Comparison of ENCODE assay signal across 8 mouse cellular contexts in genomic region chr19:45097868-45098267, GRCm38 (mm10). TPM values are rescaled to one million over a fixed set of nuclear protein-coding genes. Genes with fewer than 3 reads are reported as not detected.
DNase-seq lines count a peak whose midpoint lies in the region; ATAC-seq lines count a peak whose summit lies in the region.

No protein-coding gene starts in this region.

- H3K4me1 ChIP-seq in forebrain, embryonic 14.5 days (ENCODE audit: control insufficient read depth, insufficient read depth, low read length) = no peaks in the 10 kb centered on the region
- H3K4me1 ChIP-seq in forebrain, embryonic 12.5 days = no peaks in the 10 kb centered on the region
- no peaks in the 10 kb centered on the region for H3K4me1 ChIP-seq in limb, embryonic 10.5 days

- no peaks in the 10 kb centered on the region for H3K9me3 ChIP-seq in forebrain, embryonic 14.5 days (replicated peaks; ENCODE audit: control insufficient read depth, low read length)
- H3K9me3 ChIP-seq in forebrain, embryonic 12.5 days = no peaks in the 10 kb centered on the region
- no peaks in the 10 kb centered on the region for H3K9me3 ChIP-seq in limb, embryonic 10.5 days (replicated peaks)

- no peaks in the 10 kb centered on the region for H3K36me3 ChIP-seq in forebrain, embryonic 14.5 days (ENCODE audit: control insufficient read depth, insufficient read depth, low read length)
- no peaks in the 10 kb centered on the region for H3K36me3 ChIP-seq in forebrain, embryonic 12.5 days (replicated peaks)
- no peaks in the 10 kb centered on the region for H3K36me3 ChIP-seq in limb, embryonic 10.5 days

- no peak overlapping the region for H3K9ac ChIP-seq in forebrain, embryonic 14.5 days (ENCODE audit: low read length)
- H3K9ac ChIP-seq in forebrain, embryonic 12.5 days = no peak overlapping the region

- ATAC-seq in forebrain, embryonic 14.5 days = no peak
- no peak for ATAC-seq in forebrain, embryonic 12.5 days (ENCODE audit: low FRiP score)

- 31% methylated on average over 11 of the region's 11 CpGs for WGBS in forebrain, embryonic 14.5 days
- WGBS in forebrain, embryonic 12.5 days = 40% methylated on average over 11 of the region's 11 CpGs
- WGBS in limb, embryonic 10.5 days = 21% methylated on average over 11 of the region's 11 CpGs

- no peak overlapping the region for H3K4me2 ChIP-seq in forebrain, embryonic 14.5 days (ENCODE audit: low read length)
- H3K4me2 ChIP-seq in forebrain, embryonic 12.5 days = no peak overlapping the region

- no peak overlapping the region for H3K27ac ChIP-seq in forebrain, embryonic 14.5 days (ENCODE audit: low read depth, low read length)
- no peak overlapping the region for H3K27ac ChIP-seq in forebrain, embryonic 12.5 days
- H3K27ac ChIP-seq in limb, embryonic 10.5 days = no peak overlapping the region

- DNase-seq in forebrain, embryonic 14.5 days (ENCODE audit: low spot score) = peak; percentile 28
- peak; percentile 62 for DNase-seq in urinary bladder, postnatal 14 days (ENCODE audit: low spot score)
- DNase-seq in urinary bladder, adult 18-20 months (ENCODE audit: low spot score in 2 of 2) = no peak
- DNase-seq in limb, embryonic 10.5 days (ENCODE audit: low spot score) = peak; percentile 86
- DNase-seq in left cerebral cortex, adult 8-10 months (ENCODE audit: low spot score in 2 of 2) = no peak
- no peak for DNase-seq in natural killer cell, adult 2 months (ENCODE audit: low spot score in 2 of 2)
- no peak for DNase-seq in cerebellum, adult 9-10 months

- H3K4me3 ChIP-seq in forebrain, embryonic 14.5 days (ENCODE audit: low read depth, low read length) = no peak overlapping the region
- H3K4me3 ChIP-seq in forebrain, embryonic 12.5 days (replicated peaks) = no peak overlapping the region
- H3K4me3 ChIP-seq in limb, embryonic 10.5 days = no peak overlapping the region

- 0 out of 2 replicates have a peak, but pooled peaks cover 5% of the 10 kb centered on the region for H3K27me3 ChIP-seq in forebrain, embryonic 14.5 days (replicated peaks; ENCODE audit: control insufficient read depth, insufficient read depth, low read length)
- peaks cover 19% of the 10 kb centered on the region for H3K27me3 ChIP-seq in forebrain, embryonic 12.5 days
- H3K27me3 ChIP-seq in limb, embryonic 10.5 days (ENCODE audit: low read depth, poor library complexity, severe bottlenecking) = peaks cover 38% of the 10 kb centered on the region

RNA-seq across cellular contexts. Expression of gene Kazald1, which starts 22.8 kb away (rescaled TPM):
- 1.1 TPM in 2 replicates for polyA plus RNA-seq in forebrain, embryonic 14.5 days (2014; fragmentation: Nextera tagmentation; extraction: Ambion mirVana)
- polyA plus RNA-seq in forebrain, embryonic 12.5 days (2016; fragmentation: Nextera tagmentation; extraction: Ambion mirVana) = 0.86 and 0.95 TPM in 2 replicates
- 1.0 and 1.5 TPM in 2 replicates for polyA plus RNA-seq in limb, embryonic 10.5 days (2016; fragmentation: Nextera tagmentation; extraction: Ambion mirVana)
- total RNA-seq in left cerebral cortex, adult 8-10 months (2022) = 1 to 10 TPM; 5.1 to 7.0 (median 5.7) TPM

RNA-seq across cellular contexts. Expression of gene Sfxn3, which starts 50.6 kb away (rescaled TPM):
- 54.2 and 56.5 TPM in 2 replicates for polyA plus RNA-seq in forebrain, embryonic 14.5 days (2014; fragmentation: Nextera tagmentation; extraction: Ambion mirVana)
- 30.3 and 30.4 TPM in 2 replicates for polyA plus RNA-seq in forebrain, embryonic 12.5 days (2016; fragmentation: Nextera tagmentation; extraction: Ambion mirVana)
- 4.6 and 8.4 TPM in 2 replicates for polyA plus RNA-seq in limb, embryonic 10.5 days (2016; fragmentation: Nextera tagmentation; extraction: Ambion mirVana)
- 100 to 1,000 TPM; 111 to 132 (median 121) TPM for total RNA-seq in left cerebral cortex, adult 8-10 months (2022)

RNA-seq across cellular contexts. Expression of gene Pdzd7, which starts 52.4 kb away (rescaled TPM):
- 1.1 and 1.8 TPM in 2 replicates for polyA plus RNA-seq in forebrain, embryonic 14.5 days (2014; fragmentation: Nextera tagmentation; extraction: Ambion mirVana)
- polyA plus RNA-seq in forebrain, embryonic 12.5 days (2016; fragmentation: Nextera tagmentation; extraction: Ambion mirVana) = 0.45 and 0.50 TPM in 2 replicates
- 0.20 and 0.28 TPM in 2 replicates for polyA plus RNA-seq in limb, embryonic 10.5 days (2016; fragmentation: Nextera tagmentation; extraction: Ambion mirVana)
- 1 to 10 TPM; 5.5 to 6.2 (median 5.7) TPM for total RNA-seq in left cerebral cortex, adult 8-10 months (2022)

RNA-seq across cellular contexts. Expression of gene Tlx1, which starts 52.6 kb away (rescaled TPM):
- polyA plus RNA-seq in forebrain, embryonic 14.5 days (2014; fragmentation: Nextera tagmentation; extraction: Ambion mirVana) = not detected in 2 replicates
- 0.11 TPM in 1 of 2 replicates, not detected in the other for polyA plus RNA-seq in forebrain, embryonic 12.5 days (2016; fragmentation: Nextera tagmentation; extraction: Ambion mirVana)
- 0.15 and 0.36 TPM in 2 replicates for polyA plus RNA-seq in limb, embryonic 10.5 days (2016; fragmentation: Nextera tagmentation; extraction: Ambion mirVana)
- not detected for total RNA-seq in left cerebral cortex, adult 8-10 months (2022)

Comparison
In these comparisons a context has a peak if more than half of its experiments do, and no peak if none do; other contexts are left out.
1. DNase-seq: peak in forebrain, embryonic 14.5 days (single experiment), urinary bladder, postnatal 14 days (single experiment) and limb, embryonic 10.5 days (single experiment); none in urinary bladder, adult 18-20 months (0 of 2), left cerebral cortex, adult 8-10 months (0 of 2), natural killer cell, adult 2 months (0 of 2) and cerebellum, adult 9-10 months (single experiment).